Mouse (Mus musculus) ES-E14 (cell line): ENCODE measurements around the gene Serpine1. TPM values are rescaled to one million over a fixed set of nuclear protein-coding genes. Genes with fewer than 3 reads are reported as not detected.

Experiments
- DNase-seq: peaks from one replicate; pipeline ENCODE4 v3.0.0-alpha.2; 2013; ENCODE audit warnings: low read depth, low spot score
- H3K27ac ChIP-seq: 2 replicates; pipeline ENCODE4 v1.5.1; 2012; ENCODE audit warnings: low read depth, mild to moderate bottlenecking, low read length, moderate library complexity, mixed read lengths; ENCODE audit not compliant: poor library complexity, insufficient read depth, severe bottlenecking
- H3K36me3 ChIP-seq: 2 replicates; pipeline ENCODE4 v1.6.1; 2012; ENCODE audit warnings: mild to moderate bottlenecking, low read length, moderate library complexity, mixed read lengths; ENCODE audit not compliant: control insufficient read depth, poor library complexity, insufficient read depth, severe bottlenecking
- H3K4me1 ChIP-seq, 2 experiments: fragments of 150-350 bp in 1 of 2; sonication (generic) in 1 of 2; 2 replicates each; pipeline ENCODE4 v1.6.1; 2012; ENCODE audit warnings: low read length in 2 of 2, mild to moderate bottlenecking in 1 of 2, mixed read lengths in 1 of 2; ENCODE audit not compliant: control insufficient read depth in 2 of 2, insufficient read depth in 2 of 2, poor library complexity in 1 of 2
- H3K4me3 ChIP-seq, 2 experiments: fragments of 150-350 bp in 1 of 2; sonication (generic) in 1 of 2; 2 replicates each; pipeline ENCODE4 v1.5.1; 2012; ENCODE audit warnings: low read length in 2 of 2, low read depth in 1 of 2, mild to moderate bottlenecking in 1 of 2, mixed read lengths in 1 of 2; ENCODE audit not compliant: insufficient read depth in 1 of 2, poor library complexity in 1 of 2, severe bottlenecking in 1 of 2
- H3K9ac ChIP-seq: 2 replicates; pipeline ENCODE4 v1.6.1; 2012; ENCODE audit warnings: low read depth, mild to moderate bottlenecking, low read length, mixed read lengths; ENCODE audit not compliant: poor library complexity, insufficient read depth, severe bottlenecking
- H3K9me3 ChIP-seq: fragments of 150-350 bp; sonication (generic); 2 replicates; pipeline ENCODE4 v1.6.1; 2012; ENCODE audit warnings: low read depth, mild to moderate bottlenecking, low read length; ENCODE audit not compliant: control insufficient read depth, insufficient read depth
- CHD2 ChIP-seq: IDR thresholded peaks from 2 replicates; pipeline ENCODE4 v1.6.1; 2014; ENCODE audit warnings: mild to moderate bottlenecking, low read depth, low read length, inconsistent platforms
- HCFC1 ChIP-seq: IDR thresholded peaks from 2 replicates; pipeline ENCODE4 v1.6.1; 2012; ENCODE audit warnings: low read length, inconsistent platforms, borderline replicate concordance; ENCODE audit not compliant: insufficient read depth
- MAFK ChIP-seq: IDR thresholded peaks from 2 replicates; pipeline ENCODE4 v1.6.1; 2014; ENCODE audit warnings: mild to moderate bottlenecking, low read depth, low read length, inconsistent platforms; ENCODE audit not compliant: insufficient read depth
- ZC3H11A ChIP-seq: IDR thresholded peaks from 2 replicates; pipeline ENCODE4 v1.6.1; 2012; ENCODE audit warnings: low read depth, mild to moderate bottlenecking, inconsistent platforms, low read length, borderline replicate concordance
- ZNF384 ChIP-seq: IDR thresholded peaks from 2 replicates; pipeline ENCODE4 v1.6.1; 2012; ENCODE audit warnings: low read depth, low read length, inconsistent platforms
- in situ Hi-C, 2 experiments: fragments of 600-800 bp; cut with MboI; formaldehyde crosslinking; loops; one replicate each; pipeline ENCODE4 v1.15.1; 2025; ENCODE audit warnings: low sequenced_read_pairs in 2 of 2, inconsistent platforms in 1 of 2; ENCODE audit not compliant: unreplicated experiment in 2 of 2
- total RNA-seq: library from RNA; depleted of rRNA; stranded (reverse); fragments of 300-350 nt; gene quantifications from 2 replicates; pipeline ENCODE4 v1.2.3, GENCODE M21; 2012

The Serpine1 gene
- total RNA-seq, 1 experiment: 166 TPM

DNA sequence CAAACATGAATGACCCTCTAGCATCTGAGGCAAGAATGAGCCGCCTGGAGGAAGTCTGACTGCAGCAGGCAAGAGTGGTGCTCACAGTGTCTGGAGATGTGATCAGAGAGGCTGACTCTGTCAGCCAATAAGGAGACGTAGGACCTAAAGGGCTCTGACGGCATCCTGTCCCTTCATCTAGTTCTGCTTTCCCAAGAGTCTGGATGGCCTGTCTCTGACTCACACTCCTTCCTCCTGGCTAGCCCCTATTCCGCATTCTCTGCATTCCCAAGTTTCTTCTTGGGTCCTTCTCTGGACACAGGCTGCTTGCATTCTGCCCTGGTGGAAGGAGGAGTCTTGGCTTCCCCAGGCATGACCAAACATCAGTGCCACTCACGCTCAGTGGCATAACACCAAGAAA, 7.8 kb upstream of the Serpine1 start:
- Histone ChIP-seq H3K27ac (no peak overlapping the region), H3K9ac (no peak overlapping the region), H3K4me1 (peaks cover 9 to 34% of the 10 kb centered on the region in 2 experiments; a peak in 3 of 4 replicates), H3K36me3 (no peaks in the 10 kb centered on the region), H3K4me3 (no peak overlapping the region), H3K9me3 (no peaks in the 10 kb centered on the region)
- DNase-seq: no peak
- in situ Hi-C loops: no loop called here
- TF ChIP-seq MAFK: no peak
- no peak for TF ChIP-seq ZNF384
- no peak for TF ChIP-seq CHD2
- no peak for TF ChIP-seq HCFC1
- TF ChIP-seq ZC3H11A: no peak

DNA sequence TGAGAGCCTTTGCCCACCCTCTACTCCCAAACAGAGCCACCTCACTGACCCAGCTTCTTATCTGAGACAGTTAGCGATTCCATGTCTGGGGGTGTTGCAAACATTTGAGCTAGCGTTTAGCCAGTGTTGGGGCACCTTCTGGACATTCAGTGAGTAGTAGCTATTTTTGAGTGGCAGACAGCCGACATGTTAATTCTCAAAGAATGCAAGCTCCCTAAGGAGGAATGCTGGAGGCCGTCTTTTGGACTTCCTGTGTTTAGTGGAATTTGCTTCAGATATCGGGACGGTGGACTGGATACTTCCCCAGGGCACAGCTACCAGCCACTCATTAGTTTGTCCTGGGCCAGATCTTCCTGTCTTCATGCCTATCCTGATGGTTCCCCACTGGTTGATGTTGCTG, 6.5 kb upstream of the Serpine1 start:
- Histone ChIP-seq H3K36me3 (no peaks in the 10 kb centered on the region), H3K4me1 (peaks cover 7 to 41% of the 10 kb centered on the region in 2 experiments; a peak in 3 of 4 replicates), H3K4me3 (no peak overlapping the region), H3K27ac (no peak overlapping the region), H3K9ac (no peak overlapping the region), H3K9me3 (no peaks in the 10 kb centered on the region)
- in situ Hi-C loops: no loop called here
- DNase-seq: no peak
- no peak for TF ChIP-seq ZC3H11A
- no peak for TF ChIP-seq MAFK
- TF ChIP-seq ZNF384: no peak
- no peak for TF ChIP-seq CHD2
- TF ChIP-seq HCFC1: no peak

DNA sequence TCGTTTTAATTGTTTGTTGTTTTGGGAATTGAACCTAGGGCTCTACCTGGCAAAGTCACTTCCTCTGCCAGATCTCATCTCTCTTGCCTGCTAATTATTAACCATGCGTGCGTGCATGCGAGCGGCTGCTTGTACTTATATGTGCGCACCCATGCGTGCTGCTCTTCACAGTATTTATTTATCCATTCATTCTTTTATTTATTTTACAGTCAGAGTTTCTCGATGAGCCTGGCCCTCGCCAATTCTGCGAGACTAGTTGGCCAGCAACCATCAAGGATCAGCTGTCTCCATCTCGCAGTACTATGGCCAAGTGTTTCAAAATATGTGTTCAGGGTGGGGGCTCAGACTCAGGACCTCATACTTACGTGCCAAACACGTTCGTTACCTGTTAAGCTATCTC, 6.0 kb upstream of the Serpine1 start:
- in situ Hi-C loops: no loop called here
- no peak for TF ChIP-seq HCFC1
- TF ChIP-seq MAFK: no peak
- no peak for TF ChIP-seq ZC3H11A
- TF ChIP-seq ZNF384: no peak
- TF ChIP-seq CHD2: no peak
- Histone ChIP-seq H3K36me3 (no peaks in the 10 kb centered on the region), H3K4me1 (peaks cover 7 to 42% of the 10 kb centered on the region in 2 experiments; a peak in 3 of 4 replicates), H3K9me3 (no peaks in the 10 kb centered on the region), H3K27ac (no peak overlapping the region), H3K4me3 (no peak overlapping the region), H3K9ac (no peak overlapping the region)
- no peak for DNase-seq

DNA sequence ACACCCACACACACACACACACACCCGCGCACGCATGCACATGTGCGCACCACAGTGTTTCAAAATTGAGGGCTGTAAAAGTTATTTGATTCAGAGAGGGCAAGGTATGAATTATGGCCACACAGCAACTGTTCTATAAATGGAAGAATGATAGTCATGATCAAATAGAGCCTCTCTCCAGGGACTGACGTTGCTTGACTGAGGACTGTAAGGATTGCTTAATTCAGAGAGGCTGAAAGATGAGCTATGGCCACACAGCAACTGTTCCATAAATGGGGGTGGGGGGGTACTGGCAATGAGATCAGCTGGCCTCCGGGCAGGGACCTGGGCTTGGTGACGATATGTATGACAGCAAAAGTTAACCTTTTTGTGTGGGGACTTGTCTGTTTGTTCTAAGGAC, 5.1 kb upstream of the Serpine1 start:
- DNase-seq: no peak
- TF ChIP-seq ZNF384 (no peak), HCFC1 (no peak), ZC3H11A (no peak), MAFK (no peak), CHD2 (no peak)
- Histone ChIP-seq H3K27ac (no peak overlapping the region), H3K4me3 (no peak overlapping the region), H3K9ac (no peak overlapping the region), H3K4me1 (peaks cover 7 to 44% of the 10 kb centered on the region in 2 experiments; a peak in 3 of 4 replicates), H3K36me3 (no peaks in the 10 kb centered on the region), H3K9me3 (no peaks in the 10 kb centered on the region)
- in situ Hi-C loops: no loop called here
